Mouse (Mus musculus): ENCODE results near the gene Tmem91. TPM values are rescaled to one million over a fixed set of nuclear protein-coding genes. Genes with fewer than 3 reads are reported as not detected.

The Tmem91 gene
- polyA plus RNA-seq, 1 experiment: 0.48 TPM

- no peak for DNase-seq
- H3K27ac ChIP-seq (ENCODE audit: insufficient read depth, low read depth, low read length): peak overlapping the region; percentile 3; the same call in 1 of the 2 replicates
- no peaks in the 10 kb centered on the region for H3K27me3 ChIP-seq (replicated peaks; ENCODE audit: control insufficient read depth, insufficient read depth, low read length)
- peak; percentile 27; the same call in 1 of the 2 replicates for TF ChIP-seq CTCF (conservative IDR thresholded peaks at IDR 0.05; ENCODE audit: insufficient read depth, insufficient read length, low read depth, low read length)
- TF ChIP-seq POLR2A (IDR thresholded peaks at IDR 0.05; ENCODE audit: low read depth, low read length): no peak
- H3K36me3 ChIP-seq (ENCODE audit: control insufficient read depth, insufficient read depth, low read length): no peaks in the 10 kb centered on the region
- H3K4me1 ChIP-seq (ENCODE audit: control insufficient read depth, insufficient read depth, low read length): peaks cover 4% of the 10 kb centered on the region; the same call in 1 of the 2 replicates
- 13% methylated on average over 6 of the region's 6 CpGs for WGBS
- no peak overlapping the region for H3K4me3 ChIP-seq (ENCODE audit: insufficient read depth, low read depth, low read length)
These were observed 5.0 kb upstream of the Tmem91 start for GRCm38 (mm10) chr7:25679971-25680370.

- Histone ChIP-seq H3K4me3 (ENCODE audit: insufficient read depth, low read depth, low read length) (no peak overlapping the region), H3K27me3 (replicated peaks; ENCODE audit: control insufficient read depth, insufficient read depth, low read length) (0 out of 2 replicates have a peak, but pooled peaks cover 2% of the 10 kb centered on the region), H3K27ac (ENCODE audit: insufficient read depth, low read depth, low read length) (no peak overlapping the region), H3K36me3 (ENCODE audit: control insufficient read depth, insufficient read depth, low read length) (no peaks in the 10 kb centered on the region), H3K4me1 (ENCODE audit: control insufficient read depth, insufficient read depth, low read length) (peaks cover 4% of the 10 kb centered on the region; the same call in 1 of the 2 replicates)
- DNase-seq: no peak
- WGBS: 93% methylated on average over 7 of the region's 7 CpGs
- TF ChIP-seq POLR2A (IDR thresholded peaks at IDR 0.05; ENCODE audit: low read depth, low read length): no peak
- no peak for TF ChIP-seq CTCF (conservative IDR thresholded peaks at IDR 0.05; ENCODE audit: insufficient read depth, insufficient read length, low read depth, low read length)
These were observed 2.0 kb upstream of the Tmem91 start for GRCm38 (mm10) chr7:25677013-25677412.

- Histone ChIP-seq H3K36me3 (ENCODE audit: control insufficient read depth, insufficient read depth, low read length) (no peaks in the 10 kb centered on the region), H3K27ac (ENCODE audit: insufficient read depth, low read depth, low read length) (no peak overlapping the region), H3K27me3 (replicated peaks; ENCODE audit: control insufficient read depth, insufficient read depth, low read length) (0 out of 2 replicates have a peak, but pooled peaks cover 2% of the 10 kb centered on the region), H3K4me1 (ENCODE audit: control insufficient read depth, insufficient read depth, low read length) (peaks cover 1% of the 10 kb centered on the region; the same call in 1 of the 2 replicates), H3K4me3 (ENCODE audit: insufficient read depth, low read depth, low read length) (no peak overlapping the region)
- TF ChIP-seq CTCF (conservative IDR thresholded peaks at IDR 0.05; ENCODE audit: insufficient read depth, insufficient read length, low read depth, low read length) (no peak), POLR2A (IDR thresholded peaks at IDR 0.05; ENCODE audit: low read depth, low read length) (no peak)
- WGBS: 29% methylated on average over 15 of the region's 15 CpGs
- peak; percentile 96 for DNase-seq
These were observed 1.3 kb upstream of the Tmem91 start for GRCm38 (mm10) chr7:25676085-25676781.

GRCm38 (mm10) chr7:25675405-25675804, 439 bp upstream of the Tmem91 start:
- WGBS: 52% methylated on average over 6 of the region's 6 CpGs
- no peak overlapping the region for H3K4me3 ChIP-seq (ENCODE audit: insufficient read depth, low read depth, low read length)
- H3K27me3 ChIP-seq (replicated peaks; ENCODE audit: control insufficient read depth, insufficient read depth, low read length): 0 out of 2 replicates have a peak, but pooled peaks cover 2% of the 10 kb centered on the region
- no peaks in the 10 kb centered on the region for H3K36me3 ChIP-seq (ENCODE audit: control insufficient read depth, insufficient read depth, low read length)
- DNase-seq: no peak
- TF ChIP-seq POLR2A (IDR thresholded peaks at IDR 0.05; ENCODE audit: low read depth, low read length) (no peak), CTCF (conservative IDR thresholded peaks at IDR 0.05; ENCODE audit: insufficient read depth, insufficient read length, low read depth, low read length) (no peak)
- no peaks in the 10 kb centered on the region for H3K4me1 ChIP-seq (ENCODE audit: control insufficient read depth, insufficient read depth, low read length)
- no peak overlapping the region for H3K27ac ChIP-seq (ENCODE audit: insufficient read depth, low read depth, low read length)

GRCm38 (mm10) chr7:25674297-25674696, 669 bp downstream of the Tmem91 start:
- no peak for TF ChIP-seq POLR2A (IDR thresholded peaks at IDR 0.05; ENCODE audit: low read depth, low read length)
- TF ChIP-seq CTCF (conservative IDR thresholded peaks at IDR 0.05; ENCODE audit: insufficient read depth, insufficient read length, low read depth, low read length): no peak
- H3K27me3 ChIP-seq (replicated peaks; ENCODE audit: control insufficient read depth, insufficient read depth, low read length): 0 out of 2 replicates have a peak, but pooled peaks cover 2% of the 10 kb centered on the region
- WGBS: 28% methylated on average over 9 of the region's 9 CpGs

GRCm38 (mm10) chr7:25672442-25672841, 2.5 kb downstream of the Tmem91 start:
- WGBS: 52% methylated on average over 4 of the region's 4 CpGs
- H3K36me3 ChIP-seq (ENCODE audit: control insufficient read depth, insufficient read depth, low read length): no peaks in the 10 kb centered on the region
- TF ChIP-seq POLR2A (IDR thresholded peaks at IDR 0.05; ENCODE audit: low read depth, low read length) (no peak), CTCF (conservative IDR thresholded peaks at IDR 0.05; ENCODE audit: insufficient read depth, insufficient read length, low read depth, low read length) (0 out of 2 replicates have a peak, but pooled peaks have one; percentile 20)
- H3K27ac ChIP-seq (ENCODE audit: insufficient read depth, low read depth, low read length): no peak overlapping the region
- no peaks in the 10 kb centered on the region for H3K4me1 ChIP-seq (ENCODE audit: control insufficient read depth, insufficient read depth, low read length)
- H3K27me3 ChIP-seq (replicated peaks; ENCODE audit: control insufficient read depth, insufficient read depth, low read length): 0 out of 2 replicates have a peak, but pooled peaks cover 2% of the 10 kb centered on the region
- H3K4me3 ChIP-seq (ENCODE audit: insufficient read depth, low read depth, low read length): no peak overlapping the region
- DNase-seq: no peak

More at GRCm38 (mm10) chr7:25674297-25674696, 669 bp downstream of the Tmem91 start:
- H3K4me1 ChIP-seq (ENCODE audit: control insufficient read depth, insufficient read depth, low read length): no peaks in the 10 kb centered on the region
- H3K4me3 ChIP-seq (ENCODE audit: insufficient read depth, low read depth, low read length): no peak overlapping the region
- H3K27ac ChIP-seq (ENCODE audit: insufficient read depth, low read depth, low read length): no peak overlapping the region
- DNase-seq: no peak
- H3K36me3 ChIP-seq (ENCODE audit: control insufficient read depth, insufficient read depth, low read length): no peaks in the 10 kb centered on the region

- WGBS: 84% methylated on average over 2 of the region's 2 CpGs
- no peak for TF ChIP-seq POLR2A (IDR thresholded peaks at IDR 0.05; ENCODE audit: low read depth, low read length)
- no peak for TF ChIP-seq CTCF (conservative IDR thresholded peaks at IDR 0.05; ENCODE audit: insufficient read depth, insufficient read length, low read depth, low read length)
- Histone ChIP-seq H3K4me3 (ENCODE audit: insufficient read depth, low read depth, low read length) (no peak overlapping the region), H3K27ac (ENCODE audit: insufficient read depth, low read depth, low read length) (no peak overlapping the region), H3K27me3 (replicated peaks; ENCODE audit: control insufficient read depth, insufficient read depth, low read length) (0 out of 2 replicates have a peak, but pooled peaks cover 2% of the 10 kb centered on the region), H3K4me1 (ENCODE audit: control insufficient read depth, insufficient read depth, low read length) (no peaks in the 10 kb centered on the region), H3K36me3 (ENCODE audit: control insufficient read depth, insufficient read depth, low read length) (no peaks in the 10 kb centered on the region)
- no peak for DNase-seq
These were observed 3.3 kb downstream of the Tmem91 start for GRCm38 (mm10) chr7:25671686-25672085.
